Mouse (Mus musculus) liver, embryonic 14.5 days (tissue): Measurements from ENCODE around the gene Kdm5c.

ENCODE experiments used
- CTCF ChIP-seq: IDR thresholded peaks from 2 replicates; pipeline ENCODE4 v1.5.1; 2016; ENCODE audit warnings: antibody characterized with exemption, low read depth, control low read depth
- EP300 ChIP-seq: IDR thresholded peaks from 2 replicates; pipeline ENCODE4 v1.6.1; 2016; ENCODE audit warnings: antibody characterized with exemption, low read depth

DNA sequence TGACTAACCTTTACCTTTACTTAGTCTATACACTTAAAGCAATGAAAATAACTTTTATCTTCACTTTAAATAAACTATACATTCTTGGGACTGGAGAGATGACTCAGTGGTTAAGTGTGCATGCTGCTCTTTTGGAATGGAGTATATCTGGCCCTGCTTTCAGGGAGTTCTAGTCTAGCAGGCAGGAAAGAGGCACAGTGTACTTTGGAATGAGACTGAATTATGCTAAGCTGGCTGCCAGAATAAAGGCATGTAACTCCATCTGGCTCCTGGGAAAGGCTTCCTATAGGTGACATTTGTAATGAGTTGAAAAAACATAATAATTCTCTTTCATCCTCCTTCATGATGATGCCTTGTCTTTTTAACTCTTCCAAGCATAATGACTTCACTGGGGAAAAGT, 45.7 kb upstream of the Kdm5c start:
- TF ChIP-seq CTCF (no peak), EP300 (no peak)
